Mouse (Mus musculus): ENCODE results near the gene Gpr61.
A peak's percentile ranks its signal among the peaks of the same experiment; 100 is the strongest.

The Gpr61 gene

GRCm38 (mm10) chr3:108174672-108175531 is 20.2 kb upstream of the Gpr61 start:
- DNase-seq, result no peak

DNA sequence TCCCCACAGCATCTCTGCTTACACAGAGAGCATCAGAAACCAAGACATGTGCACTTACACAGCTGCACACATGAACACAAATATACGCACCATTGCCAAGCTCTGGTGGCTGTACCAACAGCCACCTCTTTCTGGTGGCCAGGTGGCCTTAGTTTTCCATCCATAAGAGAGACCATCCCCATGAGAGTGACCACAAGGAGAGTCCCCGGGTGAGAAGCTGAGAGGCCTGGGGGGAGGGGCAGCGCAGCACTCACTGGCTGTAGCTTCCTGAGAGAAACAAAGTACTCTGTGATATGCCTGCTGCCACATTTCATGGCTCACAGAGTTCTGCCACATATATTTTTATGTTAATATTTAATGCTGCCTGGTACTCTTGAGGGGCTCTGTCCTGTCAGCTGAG is 14.5 kb upstream of the Gpr61 start:
- DNase-seq, result no peak

DNA sequence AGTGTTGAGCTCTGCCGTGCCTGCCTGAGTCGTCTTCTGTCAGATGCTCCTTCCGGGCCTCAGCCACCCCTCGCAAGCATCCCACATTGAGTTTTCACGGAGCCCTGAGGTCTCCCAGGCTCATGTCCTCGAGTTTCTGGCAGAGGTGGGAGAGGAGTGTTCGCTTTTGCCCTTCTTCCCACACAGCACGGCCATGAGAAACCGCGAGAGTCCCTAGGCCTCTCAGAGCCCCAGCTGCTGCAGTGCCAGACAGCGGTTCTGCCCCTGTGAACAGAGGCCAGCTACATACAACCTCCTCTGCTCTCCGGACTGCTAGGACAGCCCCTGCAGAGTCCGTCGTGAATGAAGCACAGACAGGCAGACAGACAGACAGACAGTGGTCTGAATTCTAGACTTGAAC is 12.8 kb upstream of the Gpr61 start:
- DNase-seq, result no peak

- DNase-seq, result no peak
Observed at GRCm38 (mm10) chr3:108166486-108167211, 12.0 kb upstream of the Gpr61 start.

DNA sequence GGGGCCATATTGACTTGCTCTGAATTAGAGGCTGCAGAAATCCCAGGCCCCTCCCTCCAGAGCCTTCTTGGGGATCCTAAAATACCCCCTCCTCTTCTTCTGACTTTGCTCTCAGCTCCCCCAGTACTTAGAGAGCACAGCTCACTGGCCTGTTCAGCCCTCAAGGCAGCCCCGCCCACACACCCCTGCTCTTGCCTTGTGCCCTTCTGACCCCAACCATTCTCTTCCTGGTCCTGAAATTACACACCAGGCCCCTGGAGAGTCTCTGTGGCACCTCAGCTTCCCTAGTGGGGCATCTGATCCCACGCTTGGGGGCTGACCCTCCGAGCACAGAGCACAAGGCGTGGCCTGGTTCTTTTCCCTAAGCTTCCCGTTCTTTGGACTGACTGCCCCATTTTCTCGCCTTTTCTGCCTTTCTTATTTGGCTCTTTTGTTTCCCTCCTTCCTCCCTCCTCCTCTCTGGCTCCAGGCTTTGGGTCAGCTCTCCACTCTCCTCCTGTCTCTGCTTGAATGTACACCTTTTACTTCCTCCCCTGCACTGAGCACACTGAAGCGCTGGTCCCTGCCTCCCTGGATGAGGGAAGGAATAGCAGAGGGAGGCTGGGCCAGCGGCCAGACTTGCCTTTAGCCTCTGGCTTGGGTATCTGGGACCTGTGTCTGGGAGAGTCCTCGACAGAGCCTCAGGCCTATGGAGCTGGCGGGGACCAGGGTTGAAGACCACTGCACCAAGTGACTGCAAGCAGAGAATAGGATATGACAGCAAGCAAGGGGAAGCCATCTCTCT is 11.0 kb upstream of the Gpr61 start:
- DNase-seq, result no peak

DNA sequence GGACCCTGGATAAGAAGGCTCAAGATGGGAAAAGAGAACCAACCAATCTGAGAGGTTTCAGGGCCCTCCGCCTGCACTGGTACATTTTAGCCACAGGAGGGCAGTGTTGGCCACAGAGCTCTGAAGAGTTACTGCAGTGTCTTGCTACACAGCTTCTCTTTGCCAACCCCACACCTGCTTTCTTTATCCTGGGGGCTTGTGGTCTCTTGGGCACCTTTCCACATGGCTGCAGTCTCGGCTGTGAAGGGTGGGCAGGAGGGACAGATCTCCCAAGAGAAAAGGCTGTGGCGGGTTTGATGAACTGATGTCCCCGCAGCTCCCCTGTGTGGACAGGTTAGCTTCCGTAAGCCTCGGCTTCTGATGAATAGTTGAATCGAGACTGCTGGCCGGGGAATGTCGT is 10.1 kb upstream of the Gpr61 start:
- peak; percentile 81 for DNase-seq

GRCm38 (mm10) chr3:108164091-108164490 is 9.4 kb upstream of the Gpr61 start:
- DNase-seq, result no peak

- DNase-seq, result no peak
Observed at GRCm38 (mm10) chr3:108158383-108159037, 3.8 kb upstream of the Gpr61 start.

GRCm38 (mm10) chr3:108152290-108152689 is 2.4 kb downstream of the Gpr61 start:
- no peak for DNase-seq

GRCm38 (mm10) chr3:108147386-108148235 is 7.1 kb downstream of the Gpr61 start:
- DNase-seq, result peak; percentile 78

DNA sequence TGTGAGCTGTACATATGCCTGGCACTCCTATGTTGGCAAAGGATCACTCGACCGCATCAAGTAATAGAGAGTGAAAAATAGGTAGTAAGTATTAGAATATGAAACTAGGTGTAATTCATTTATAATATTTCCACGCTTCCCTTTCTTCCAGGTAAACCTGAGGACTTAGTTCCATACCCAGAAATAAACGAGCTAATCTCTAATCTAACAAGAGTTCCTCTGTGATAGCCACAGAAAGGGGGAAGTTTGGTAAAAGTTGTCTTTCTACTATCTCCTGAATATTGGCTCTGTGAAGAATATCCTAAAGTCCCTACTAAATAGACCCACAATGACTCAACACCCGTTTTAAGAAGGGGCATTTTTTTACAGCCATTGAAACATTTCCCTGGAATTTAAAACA is 8.0 kb downstream of the Gpr61 start:
- no peak for DNase-seq

DNA sequence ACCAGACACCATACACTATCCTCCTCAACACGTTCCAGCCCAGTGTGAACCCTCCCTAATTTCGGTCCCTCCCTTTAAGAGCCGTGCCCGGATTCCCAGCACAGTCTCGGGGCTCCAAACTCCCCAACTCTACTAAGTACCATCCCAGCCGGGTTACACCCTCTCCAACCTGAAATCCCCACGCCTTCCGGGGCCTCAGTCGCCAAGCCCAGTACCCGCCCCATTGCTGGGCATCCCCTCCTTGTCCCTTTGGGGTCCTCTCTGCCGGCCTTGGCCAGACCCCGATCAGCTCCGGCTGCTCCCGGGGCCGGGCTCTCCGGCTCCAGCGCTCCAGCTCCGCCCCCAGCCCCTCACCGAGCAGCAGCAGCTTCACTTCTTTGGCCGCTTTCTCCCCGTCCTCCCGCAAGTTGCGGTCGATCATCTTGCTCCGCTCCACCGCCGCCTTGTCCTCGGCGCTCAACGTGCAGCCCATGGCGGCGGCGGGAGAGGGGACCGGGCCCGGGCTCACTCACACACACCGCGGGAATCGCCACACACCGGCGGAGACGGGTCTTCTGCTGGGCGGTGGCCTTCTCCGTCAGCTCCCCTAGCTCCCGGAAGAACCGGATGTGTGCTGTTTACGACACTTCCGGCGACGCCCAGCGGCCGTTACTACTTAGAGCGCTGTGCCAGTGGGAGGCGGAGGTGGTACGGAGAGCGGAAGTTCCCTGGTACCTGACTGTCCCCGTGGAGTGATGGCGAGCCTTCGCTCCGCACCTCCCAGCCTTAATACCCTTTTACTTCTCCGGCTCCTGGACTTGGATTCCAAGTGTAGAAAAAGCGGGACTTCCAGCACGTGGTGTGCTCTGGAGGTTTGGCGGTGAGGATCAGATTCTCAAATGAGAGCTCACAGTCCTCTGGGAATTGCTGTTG is 8.9 kb downstream of the Gpr61 start, which contains the start of gene Gnai3:
TSS of gene Gnai3 (minus strand) at position 613 of the 912 bp plus-strand sequence.
- DNase-seq, result peak; percentile 83

DNA sequence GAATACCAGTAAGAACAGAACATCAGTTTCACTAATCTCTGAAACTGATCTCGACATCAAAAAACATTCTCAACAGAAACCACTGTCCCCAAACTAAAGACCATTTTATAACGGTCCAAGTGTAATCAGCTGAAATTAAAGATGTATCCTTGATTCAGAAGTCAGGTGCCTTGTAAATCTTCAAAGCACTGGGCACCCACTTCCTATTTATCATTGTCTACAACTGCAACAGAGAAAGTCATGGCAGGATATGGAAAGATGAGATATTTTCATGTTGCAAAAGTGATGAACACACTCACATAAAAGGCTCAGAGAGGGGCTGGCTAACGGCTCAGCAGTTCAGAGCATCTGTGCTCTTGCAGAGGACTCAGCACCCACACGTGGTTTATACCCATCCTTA is 13.9 kb downstream of the Gpr61 start:
- no peak for DNase-seq

- no peak for DNase-seq
Observed at GRCm38 (mm10) chr3:108139113-108139512, 15.6 kb downstream of the Gpr61 start.

DNA sequence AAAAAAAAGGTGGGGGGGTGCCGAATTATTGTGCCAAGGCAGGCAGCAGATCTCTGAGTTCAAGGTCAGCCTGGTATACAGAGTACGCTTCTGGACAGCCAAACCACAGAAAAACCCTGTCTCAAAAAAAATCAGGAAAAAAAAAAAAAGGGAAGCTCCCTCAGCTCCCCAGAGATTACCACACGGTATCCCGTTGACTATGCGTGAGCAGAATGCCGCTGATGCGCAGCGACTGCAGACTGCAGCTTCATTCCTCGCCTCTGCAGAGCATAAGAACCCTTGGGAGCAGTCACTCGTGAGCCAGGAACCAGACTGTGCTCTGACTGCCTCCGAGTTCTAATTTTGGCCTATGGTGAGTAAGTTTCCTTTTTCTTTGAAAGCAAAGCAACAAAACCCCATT is 20.0 kb downstream of the Gpr61 start:
- no peak for DNase-seq

DNA sequence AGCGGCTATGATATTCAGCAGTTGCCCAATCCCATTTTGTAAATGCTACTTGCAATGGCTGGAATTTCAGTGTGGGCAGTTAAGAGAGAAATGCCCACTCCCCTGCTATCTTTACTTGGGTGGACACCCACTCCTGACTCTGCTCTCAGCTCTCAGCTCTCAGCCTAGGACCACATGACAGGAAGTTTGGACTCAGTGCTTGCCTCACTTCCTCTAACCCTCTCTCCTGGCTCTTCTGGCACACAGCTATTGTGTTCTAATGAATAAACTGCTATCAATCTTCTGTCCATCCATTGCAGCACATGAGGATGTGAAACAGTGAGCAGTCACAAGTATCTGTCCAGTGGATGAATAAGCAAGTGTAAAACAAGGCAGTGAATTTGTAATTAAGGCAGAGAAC is 22.2 kb downstream of the Gpr61 start:
- DNase-seq, result no peak

- DNase-seq, result no peak
Observed at GRCm38 (mm10) chr3:108131821-108132220, 22.9 kb downstream of the Gpr61 start.

- DNase-seq, result no peak
Observed at GRCm38 (mm10) chr3:108131216-108131615, 23.5 kb downstream of the Gpr61 start.

DNA sequence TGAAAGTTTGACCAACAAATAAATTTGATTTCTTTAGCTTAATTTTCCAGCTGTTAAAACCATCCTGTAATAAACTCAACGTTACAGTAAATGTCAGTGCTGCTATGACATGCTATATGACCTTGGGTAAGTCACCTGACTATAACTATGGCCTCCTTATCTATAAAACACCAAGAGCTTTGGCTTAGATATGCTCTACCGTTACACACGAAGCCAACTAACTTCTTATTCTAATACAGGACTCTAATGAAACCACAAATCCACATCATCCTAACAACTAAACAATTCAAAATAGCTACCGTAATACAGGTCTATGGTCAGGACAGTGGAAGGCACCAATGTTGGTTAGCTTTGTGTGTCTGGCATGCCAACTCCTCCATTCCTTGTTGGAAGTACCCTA is 24.9 kb downstream of the Gpr61 start:
- DNase-seq, result no peak

DNA sequence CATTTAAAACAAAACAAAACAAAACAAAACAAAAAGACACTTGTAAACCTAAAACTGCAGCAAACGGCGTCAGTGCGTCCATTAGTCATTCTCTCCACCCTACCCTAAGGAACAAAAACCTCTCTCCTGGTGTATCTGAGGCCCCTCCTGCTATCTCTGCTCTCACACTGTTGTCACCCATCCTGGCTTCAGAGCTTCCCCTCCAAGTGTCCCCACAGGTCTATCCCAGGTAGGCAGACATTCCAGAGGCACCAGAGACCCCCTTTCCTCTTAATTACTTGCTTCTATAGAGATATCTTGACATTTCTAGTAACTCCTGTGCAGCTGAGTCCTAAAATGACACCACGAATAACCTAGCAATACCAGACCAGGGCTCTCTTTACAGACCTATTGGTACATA is 25.3 kb downstream of the Gpr61 start:
- DNase-seq, result no peak

DNA sequence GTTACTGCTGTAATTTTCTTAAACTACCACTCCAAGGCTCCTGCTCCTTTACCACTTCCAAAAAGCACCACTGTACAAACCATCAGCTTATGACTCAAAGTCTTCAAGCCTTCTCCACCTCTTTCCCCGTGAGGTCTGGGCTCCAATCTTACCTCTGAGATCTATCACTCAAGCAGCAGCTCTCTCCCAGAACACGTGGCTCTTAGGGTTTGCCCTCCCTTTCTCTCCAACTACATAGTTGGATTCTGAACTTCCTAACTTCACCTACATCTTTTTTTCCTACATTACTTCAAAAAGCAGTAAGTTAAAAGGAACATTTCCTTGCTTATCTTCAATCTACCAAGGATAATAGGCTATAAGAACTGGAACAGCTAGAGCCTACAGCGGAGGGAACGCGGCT is 26.2 kb downstream of the Gpr61 start:
- DNase-seq, result no peak

Measured in cerebellum, adult 11 months (tissue).